Mouse (Mus musculus) cerebellum, postnatal 36 days (tissue): ENCODE data around the gene Sis.

ENCODE experiments used
- DNase-seq, 2 experiments: peaks; one replicate each; pipeline ENCODE4 v3.0.0; 2021 to 2022; ENCODE audit warnings: mixed read lengths in 2 of 2

Sis gene

GRCm38 (mm10) chr3:72967675-72968074, at the start of gene Sis:
Sis (minus strand) TSS chr3:72967863.
- DNase-seq: no peak

- no peak for DNase-seq
These were observed 38.4 kb upstream of the Sis start for GRCm38 (mm10) chr3:73006045-73006444.

GRCm38 (mm10) chr3:73002933-73003696, 35.5 kb upstream of the Sis start:
- DNase-seq: no peak

- DNase-seq: no peak
These were observed 29.9 kb upstream of the Sis start for GRCm38 (mm10) chr3:72997517-72997916.

DNA sequence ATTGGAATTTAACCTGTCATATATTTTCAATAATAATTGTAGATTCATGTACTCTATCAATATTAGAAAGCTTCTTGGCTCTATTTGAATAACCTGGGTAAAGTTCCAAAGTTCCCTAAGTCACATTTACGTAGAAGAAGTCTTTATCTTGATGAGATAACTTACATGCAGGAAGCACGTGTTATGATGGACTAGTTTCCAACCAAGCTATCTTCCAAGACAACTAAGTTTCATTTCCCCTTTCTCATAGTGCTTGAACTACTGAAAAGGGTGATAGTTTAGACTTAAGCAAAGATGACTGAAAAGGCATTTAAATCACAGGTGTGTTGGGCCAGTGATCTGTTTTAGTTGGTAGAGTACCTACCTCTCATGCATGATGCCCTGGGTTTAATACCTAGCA, 23.3 kb upstream of the Sis start:
- no peak for DNase-seq

DNA sequence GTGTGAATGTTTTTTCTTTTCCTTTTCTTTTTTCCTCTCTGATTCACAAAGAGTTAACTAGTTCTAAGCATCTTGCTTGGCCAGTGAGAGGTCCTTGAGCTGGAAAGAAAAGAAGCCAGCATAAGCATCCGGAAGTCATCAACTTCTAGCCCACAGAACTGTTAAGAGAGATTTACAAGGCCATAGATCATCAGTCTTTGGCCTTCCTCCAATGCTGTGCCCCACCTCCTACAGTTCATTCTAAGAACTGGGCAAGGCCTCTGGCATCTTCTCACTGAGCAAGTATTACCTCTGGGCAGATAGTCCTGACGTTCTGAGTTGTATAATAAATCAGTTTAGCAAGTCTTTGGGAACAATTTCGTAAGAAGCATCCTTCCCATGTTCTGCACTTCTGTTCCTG, 8.9 kb upstream of the Sis start:
- DNase-seq: no peak

GRCm38 (mm10) chr3:72918919-72919526, 48.6 kb downstream of the Sis start:
- no peak for DNase-seq

GRCm38 (mm10) chr3:72882501-72882900, 85.2 kb downstream of the Sis start:
- no peak for DNase-seq

DNA sequence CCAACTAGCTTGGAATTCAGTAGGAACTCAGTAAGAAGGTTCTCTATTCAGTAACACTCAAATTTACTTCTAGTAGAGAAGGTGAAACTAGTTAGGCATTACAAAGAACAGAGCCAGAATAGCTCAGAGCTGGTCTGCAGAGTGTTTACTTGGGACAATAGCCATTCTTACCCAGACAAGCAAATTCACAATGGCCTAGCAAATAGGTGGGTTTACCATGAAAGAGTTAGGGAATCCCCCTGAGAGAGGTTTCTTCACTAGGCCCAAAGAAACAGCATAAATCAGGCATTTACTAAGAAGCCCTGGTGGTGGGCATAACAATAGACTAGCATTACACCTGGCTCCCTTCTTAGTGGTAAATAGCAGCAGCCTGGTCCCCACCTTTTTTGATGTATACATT, 99.5 kb downstream of the Sis start:
- no peak for DNase-seq

DNA sequence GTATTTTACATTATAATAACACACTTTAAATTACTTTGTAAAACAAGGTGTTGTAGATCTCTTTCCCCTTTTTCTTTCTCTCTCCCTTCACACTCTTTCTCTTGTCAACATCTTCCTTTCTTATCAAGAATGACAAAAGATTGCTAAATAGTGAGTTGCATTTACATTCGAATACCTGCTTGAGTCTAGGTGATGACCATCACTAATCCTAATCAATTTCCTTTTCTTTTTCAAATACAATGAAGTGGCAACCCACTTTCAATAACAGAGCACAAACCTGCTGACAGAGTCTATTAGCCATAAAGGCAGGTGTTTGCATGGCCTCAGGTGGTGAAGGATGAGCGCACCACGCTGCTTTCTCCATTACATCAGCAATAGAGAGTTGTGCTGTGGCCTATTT, 108.9 kb downstream of the Sis start:
- DNase-seq: no peak

DNA sequence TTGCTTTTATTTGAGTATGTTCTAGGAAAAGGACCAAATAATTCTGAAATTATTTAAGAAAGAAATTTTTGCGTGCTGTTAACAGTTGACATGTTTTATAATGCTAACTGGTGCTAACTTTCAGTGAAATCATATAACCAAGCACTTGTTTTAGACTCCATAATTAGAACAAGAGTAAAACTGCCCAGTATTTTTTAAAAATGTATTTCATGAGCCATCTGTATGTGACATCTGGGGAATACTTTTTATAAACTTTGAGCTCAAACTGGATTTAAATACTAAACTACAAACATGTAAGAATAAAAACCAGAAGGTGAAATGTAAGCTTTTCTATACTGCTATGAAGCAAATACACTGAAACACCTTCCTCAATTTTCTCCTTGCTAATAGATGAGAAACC, 112.3 kb downstream of the Sis start:
- no peak for DNase-seq

GRCm38 (mm10) chr3:72840641-72841040, 127.0 kb downstream of the Sis start:
- DNase-seq: no peak
